Mouse (Mus musculus) heart, adult 2 months (tissue): ENCODE results near the gene Tmem183a. TPM values are rescaled to one million over a fixed set of nuclear protein-coding genes. Genes with fewer than 3 reads are reported as not detected.

Source experiments
- DNase-seq, 2 experiments: peaks; one replicate each; pipeline ENCODE4 v3.0.0; 2021
- H3K27ac ChIP-seq: fragments of 200-600 bp; 2 replicates; pipeline ENCODE4 v1.8.1; 2022
- H3K27me3 ChIP-seq: fragments of 200-500 bp; 2 replicates; pipeline ENCODE4 v1.6.1; 2012; ENCODE audit warnings: mild to moderate bottlenecking, low read length, inconsistent platforms, mixed read lengths; ENCODE audit not compliant: control insufficient read depth, insufficient read depth
- H3K36me3 ChIP-seq: fragments of 200-500 bp; 2 replicates; pipeline ENCODE4 v1.6.1; 2012; ENCODE audit warnings: low read length, inconsistent platforms; ENCODE audit not compliant: control insufficient read depth, insufficient read depth
- H3K4me1 ChIP-seq: fragments of 200-500 bp; 2 replicates; pipeline ENCODE4 v1.6.1; 2011; ENCODE audit warnings: low read length; ENCODE audit not compliant: control insufficient read depth, insufficient read depth
- H3K4me3 ChIP-seq: fragments of 200-600 bp; 2 replicates; pipeline ENCODE4 v1.8.1; 2022
- H3K79me2 ChIP-seq: fragments of 200-500 bp; replicated peaks from 2 replicates; pipeline ENCODE4 v1.6.1; 2012; ENCODE audit warnings: mild to moderate bottlenecking, inconsistent platforms, low read length, moderate library complexity, mixed read lengths; ENCODE audit not compliant: control insufficient read depth, insufficient read depth
- H3K9ac ChIP-seq: fragments of 200-500 bp; 2 replicates; pipeline ENCODE4 v1.6.1; 2012; ENCODE audit warnings: low read depth, mild to moderate bottlenecking, control low read depth, inconsistent platforms, low read length, mixed read lengths
- CTCF ChIP-seq: fragments of 200-600 bp; IDR thresholded peaks from 2 replicates; pipeline ENCODE4 v1.8.1; 2022; ENCODE audit warnings: antibody characterized with exemption, mild to moderate bottlenecking, moderate library complexity
- EP300 ChIP-seq: fragments of 200-500 bp; IDR thresholded peaks from 2 replicates; pipeline ENCODE4 v1.6.1; 2011; ENCODE audit warnings: low read depth, low read length, control low read depth; ENCODE audit not compliant: insufficient read depth
- POLR2A ChIP-seq: fragments of 200-500 bp; IDR thresholded peaks from 2 replicates; pipeline ENCODE4 v1.6.1; 2011; ENCODE audit warnings: mild to moderate bottlenecking, low read depth, low read length, control low read depth; ENCODE audit not compliant: insufficient read depth
- WGBS: fragments of 180-500 bp; shearing (Covaris S2); methylation state at CpG from one replicate; pipeline ENCODE4 v1.1.7; 2018; 5-methylcytosine and 5-hydroxymethylcytosine counted together
- intact Hi-C: fragments of 180-260 bp; cut with DNase I; formaldehyde crosslinking; loops from one replicate; pipeline ENCODE4 v1.15.1; 2025
- polyA plus RNA-seq: library from polyadenylated mRNA; depleted of rRNA; stranded (reverse); fragments of >200 nt; gene quantifications from 2 replicates; pipeline ENCODE4 v1.2.3, GENCODE M21; 2012
- total RNA-seq, 2 experiments: library from RNA; stranded (reverse); gene quantifications; 2 replicates each; pipeline ENCODE4 v1.2.3; 2021

The Tmem183a gene
- total and polyA plus RNA-seq, 3 experiments: 17.8 to 22.9 (median 18.7) TPM

GRCm38 (mm10) chr1:134318261-134318660, 43.5 kb downstream of the Tmem183a start:
- no peak overlapping the region for H3K4me3 ChIP-seq
- 82% methylated on average over 5 of the region's 5 CpGs for WGBS
- H3K9ac ChIP-seq: no peak overlapping the region
- intact Hi-C loops: loop anchor here (5.0 kb wide), 1 partner anchor 41 kb away; no protein-coding TSS in a partner anchor
- no peaks in the 10 kb centered on the region; the same call in 1 of the 2 replicates for H3K4me1 ChIP-seq
- H3K27me3 ChIP-seq: no peaks in the 10 kb centered on the region
- TF ChIP-seq EP300: no peak
- TF ChIP-seq POLR2A: no peak
- no peak for TF ChIP-seq CTCF
- no peaks in the 10 kb centered on the region for H3K36me3 ChIP-seq
- no peak overlapping the region for H3K27ac ChIP-seq
- no peaks in the 10 kb centered on the region for H3K79me2 ChIP-seq
- no peak for DNase-seq

DNA sequence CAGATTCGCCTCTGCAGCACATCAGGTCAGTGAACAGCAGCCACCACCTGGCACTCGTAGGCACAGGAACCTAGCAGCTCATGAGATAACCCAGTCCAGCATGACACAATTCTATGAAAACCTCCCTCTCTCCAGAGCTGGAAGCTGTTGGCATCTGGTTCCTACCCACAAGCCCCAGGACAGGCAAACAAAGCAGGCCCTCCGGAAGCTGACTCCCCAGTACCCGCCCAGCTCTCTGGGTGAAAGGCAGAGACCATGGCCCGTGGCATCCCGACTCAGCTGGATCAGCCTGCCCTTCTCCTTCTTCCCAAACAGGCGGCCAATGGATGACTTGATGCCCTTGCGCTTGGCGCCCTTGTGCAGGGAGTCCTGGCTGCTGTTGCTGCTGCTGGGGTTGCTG, 45.4 kb downstream of the Tmem183a start:
- Histone ChIP-seq H3K27ac (no peak overlapping the region), H3K36me3 (no peaks in the 10 kb centered on the region), H3K9ac (no peak overlapping the region), H3K79me2 (no peaks in the 10 kb centered on the region), H3K4me3 (no peak overlapping the region), H3K4me1 (no peaks in the 10 kb centered on the region), H3K27me3 (no peaks in the 10 kb centered on the region)
- WGBS: 82% methylated on average over 9 of the region's 9 CpGs
- TF ChIP-seq EP300 (no peak), CTCF (no peak), POLR2A (no peak)
- intact Hi-C loops: loop anchor here (5.0 kb wide), 1 partner anchor 39 kb away; no protein-coding TSS in a partner anchor
- no peak for DNase-seq

GRCm38 (mm10) chr1:134315181-134315580, 46.6 kb downstream of the Tmem183a start:
- Histone ChIP-seq H3K36me3 (no peaks in the 10 kb centered on the region), H3K79me2 (no peaks in the 10 kb centered on the region), H3K9ac (no peak overlapping the region), H3K27me3 (no peaks in the 10 kb centered on the region), H3K4me1 (no peaks in the 10 kb centered on the region), H3K27ac (no peak overlapping the region), H3K4me3 (no peak overlapping the region)
- no peak for DNase-seq
- intact Hi-C loops: loop anchor here (5.0 kb wide), 1 partner anchor 38 kb away; no protein-coding TSS in a partner anchor
- TF ChIP-seq CTCF (no peak), EP300 (no peak), POLR2A (no peak)
- WGBS: 88% methylated on average over 5 of the region's 5 CpGs

DNA sequence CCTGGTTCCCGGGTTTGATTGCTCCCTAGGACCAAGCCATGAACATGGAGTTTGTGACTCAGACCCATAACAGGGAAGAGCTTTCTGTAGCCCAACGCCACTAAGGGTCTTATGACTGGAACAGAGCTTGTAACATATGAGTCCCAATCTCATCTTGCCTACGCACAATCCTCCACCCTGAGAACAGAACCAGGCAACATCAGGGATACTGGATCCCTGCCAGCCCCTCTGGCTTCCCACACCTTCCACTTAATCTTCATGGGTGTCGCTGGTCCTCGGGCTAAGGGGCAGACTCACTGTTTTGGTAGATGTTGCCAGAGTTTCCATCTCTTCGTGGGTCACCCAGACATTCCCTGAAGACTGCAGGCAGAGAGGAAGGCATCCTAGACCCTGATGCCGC, 50.0 kb downstream of the Tmem183a start:
- no peaks in the 10 kb centered on the region for H3K4me1 ChIP-seq
- H3K79me2 ChIP-seq: no peaks in the 10 kb centered on the region
- no peaks in the 10 kb centered on the region for H3K36me3 ChIP-seq
- no peak overlapping the region for H3K9ac ChIP-seq
- no peak for TF ChIP-seq POLR2A
- TF ChIP-seq EP300: no peak
- TF ChIP-seq CTCF: no peak
- no peak for DNase-seq
- no peak overlapping the region for H3K4me3 ChIP-seq
- WGBS: 83% methylated on average over 7 of the region's 7 CpGs
- H3K27me3 ChIP-seq: no peaks in the 10 kb centered on the region
- intact Hi-C loops: no loop called here
- no peak overlapping the region for H3K27ac ChIP-seq

GRCm38 (mm10) chr1:134310729-134311128, 51.0 kb downstream of the Tmem183a start:
- 95% methylated on average over 3 of the region's 3 CpGs for WGBS
- H3K4me3 ChIP-seq: no peak overlapping the region
- H3K27ac ChIP-seq: no peak overlapping the region
- intact Hi-C loops: no loop called here
- H3K27me3 ChIP-seq: no peaks in the 10 kb centered on the region
- DNase-seq: no peak
- H3K9ac ChIP-seq: no peak overlapping the region
- TF ChIP-seq EP300: no peak
- H3K79me2 ChIP-seq: no peaks in the 10 kb centered on the region
- no peaks in the 10 kb centered on the region for H3K36me3 ChIP-seq
- H3K4me1 ChIP-seq: no peaks in the 10 kb centered on the region

DNA sequence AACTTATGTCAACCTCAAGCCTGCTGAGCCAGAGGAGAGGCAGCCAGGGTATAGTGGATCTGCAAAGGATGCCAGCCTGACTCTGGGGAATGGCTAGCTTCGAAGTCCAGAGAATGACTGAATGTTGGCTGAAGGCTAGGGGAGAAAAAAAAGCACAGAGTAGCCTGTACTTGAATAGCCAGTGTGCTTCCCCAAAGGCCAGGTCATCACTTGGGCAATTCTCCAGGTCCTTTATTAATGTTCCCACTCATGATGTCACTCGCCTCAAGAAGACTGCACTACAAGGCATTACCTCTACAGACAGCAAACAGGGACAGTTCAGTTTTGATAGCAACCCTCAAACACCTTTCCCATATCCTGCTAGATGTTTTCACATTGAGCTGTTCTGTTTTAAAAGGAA, 51.5 kb downstream of the Tmem183a start:
- intact Hi-C loops: no loop called here
- Histone ChIP-seq H3K27me3 (no peaks in the 10 kb centered on the region), H3K9ac (no peak overlapping the region), H3K4me1 (no peaks in the 10 kb centered on the region), H3K79me2 (no peaks in the 10 kb centered on the region), H3K27ac (no peak overlapping the region), H3K36me3 (no peaks in the 10 kb centered on the region), H3K4me3 (no peak overlapping the region)
- 46% methylated on average over 2 of the region's 2 CpGs for WGBS
- TF ChIP-seq POLR2A (no peak), EP300 (no peak), CTCF (no peak)
- no peak for DNase-seq

GRCm38 (mm10) chr1:134307409-134307808, 54.4 kb downstream of the Tmem183a start:
- WGBS: 60% methylated on average over 10 of the region's 10 CpGs
- TF ChIP-seq POLR2A: no peak
- no peak for TF ChIP-seq CTCF
- TF ChIP-seq EP300: no peak
- H3K4me3 ChIP-seq: no peak overlapping the region
- H3K4me1 ChIP-seq: peaks cover 9% of the 10 kb centered on the region
- no peaks in the 10 kb centered on the region for H3K79me2 ChIP-seq
- H3K27me3 ChIP-seq: no peaks in the 10 kb centered on the region
- intact Hi-C loops: no loop called here
- 0 out of 2 replicates have a peak, but pooled peaks cover 2% of the 10 kb centered on the region for H3K36me3 ChIP-seq
- H3K27ac ChIP-seq: no peak overlapping the region
- DNase-seq: no peak
- H3K9ac ChIP-seq: no peak overlapping the region
